Mouse (Mus musculus) heart, embryonic 11.5 days (tissue): Measurements from ENCODE around the gene Fam204a. TPM values are rescaled to one million over a fixed set of nuclear protein-coding genes. Genes with fewer than 3 reads are reported as not detected.

Experiments
- ATAC-seq: fragments of 200-750 bp; cut with Nextera tagmentation; replicated peaks from 2 replicates; pipeline ENCODE4 v1.8.0; 2017; ENCODE audit warnings: moderate library complexity; ENCODE audit not compliant: insufficient number of reproducible peaks, low FRiP score, low TSS enrichment
- H3K27ac ChIP-seq: fragments of 300-500 bp; sonication (generic); 2 replicates; pipeline ENCODE4 v1.5.1; 2014; ENCODE audit warnings: mild to moderate bottlenecking, low read depth, low read length
- H3K27me3 ChIP-seq: fragments of 300-500 bp; sonication (generic); 2 replicates; pipeline ENCODE4 v1.6.1; 2014; ENCODE audit warnings: mild to moderate bottlenecking, low read length, mixed read lengths; ENCODE audit not compliant: control insufficient read depth, insufficient read depth
- H3K36me3 ChIP-seq: fragments of 300-500 bp; sonication (generic); 2 replicates; pipeline ENCODE4 v1.6.1; 2014; ENCODE audit warnings: mild to moderate bottlenecking, low read length, moderate library complexity, mixed read lengths; ENCODE audit not compliant: control insufficient read depth, insufficient read depth
- H3K4me1 ChIP-seq: fragments of 300-500 bp; sonication (generic); 2 replicates; pipeline ENCODE4 v1.6.1; 2014; ENCODE audit warnings: low read length; ENCODE audit not compliant: control insufficient read depth, insufficient read depth
- H3K4me2 ChIP-seq: fragments of 300-500 bp; sonication (generic); 2 replicates; pipeline ENCODE4 v1.6.1; 2014; ENCODE audit warnings: mild to moderate bottlenecking, moderate library complexity
- H3K4me3 ChIP-seq: fragments of 300-500 bp; sonication (generic); 2 replicates; pipeline ENCODE4 v1.5.1; 2014; ENCODE audit warnings: low read depth, low read length
- H3K9ac ChIP-seq: fragments of 300-500 bp; sonication (generic); 2 replicates; pipeline ENCODE4 v1.6.1; 2014; ENCODE audit warnings: mild to moderate bottlenecking, low read depth, low read length, moderate library complexity
- H3K9me3 ChIP-seq: fragments of 300-500 bp; sonication (generic); replicated peaks from 2 replicates; pipeline ENCODE4 v1.6.1; 2016; ENCODE audit warnings: low read length; ENCODE audit not compliant: control insufficient read depth
- WGBS: fragments of 180-500 bp; shearing (Covaris S2); extraction: QIAGEN DNeasy Blood & Tissue Kit; methylation state at CpG from one replicate; pipeline ENCODE4 v1.1.7; 2014; ENCODE audit not compliant: insufficient replicate concordance; 5-methylcytosine and 5-hydroxymethylcytosine counted together
- polyA plus RNA-seq: library from polyadenylated mRNA; unstranded; fragments of >200 nt; fragmentation: Nextera tagmentation; extraction: Ambion mirVana; gene quantifications from 2 replicates; pipeline ENCODE4 v1.2.1, GENCODE M21; 2014

The Fam204a gene
- polyA plus RNA-seq, 1 experiment from 2014 or later = 41.4 TPM

DNA sequence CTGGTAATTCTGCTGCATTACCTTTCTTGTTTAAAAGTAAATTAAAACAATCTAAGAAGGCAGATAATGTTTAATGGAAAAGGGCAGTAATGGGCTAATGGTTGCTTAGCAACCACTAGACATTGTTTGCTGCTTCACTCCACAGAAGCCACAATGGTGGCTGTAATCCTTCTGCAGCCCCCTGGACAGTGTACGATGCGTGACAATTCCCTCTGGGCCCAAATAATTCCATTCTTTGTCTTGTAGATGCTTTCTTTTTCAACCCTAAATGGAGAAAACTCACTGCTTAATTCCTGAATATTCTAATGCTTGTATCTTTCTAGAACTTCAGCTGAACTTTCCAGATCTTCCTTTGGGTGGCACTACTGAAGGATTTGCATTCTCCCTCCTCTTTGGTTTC, 37.3 kb downstream of the Fam204a start:
- 74% methylated on average over 2 of the region's 2 CpGs for WGBS
- H3K4me3 ChIP-seq = no peak overlapping the region
- H3K9ac ChIP-seq = no peak overlapping the region
- no peaks in the 10 kb centered on the region for H3K27me3 ChIP-seq
- H3K27ac ChIP-seq = no peak overlapping the region
- H3K36me3 ChIP-seq = no peaks in the 10 kb centered on the region
- no peaks in the 10 kb centered on the region for H3K9me3 ChIP-seq
- no peaks in the 10 kb centered on the region for H3K4me1 ChIP-seq
- ATAC-seq = no peak
- H3K4me2 ChIP-seq = no peak overlapping the region

DNA sequence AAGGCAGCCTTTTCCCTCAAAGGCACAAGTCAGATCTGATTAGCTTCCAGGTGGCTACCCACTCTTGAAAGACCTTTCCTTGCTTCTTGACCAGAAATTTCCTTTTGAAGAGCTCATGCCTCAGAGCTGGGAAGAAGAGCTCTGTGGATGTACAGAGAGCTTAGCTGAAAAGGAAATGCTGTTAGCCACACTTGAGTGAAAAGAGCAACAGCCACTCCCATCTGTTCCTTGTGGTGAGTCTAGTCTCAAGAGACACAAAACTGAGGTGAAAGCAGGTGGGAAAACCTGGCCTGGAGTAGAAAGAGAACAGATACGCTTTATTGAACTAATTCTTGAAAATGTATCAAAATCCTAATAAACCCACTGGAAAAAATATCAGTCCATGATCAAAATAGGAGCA, 43.6 kb downstream of the Fam204a start:
- H3K4me1 ChIP-seq = no peaks in the 10 kb centered on the region
- H3K36me3 ChIP-seq = no peaks in the 10 kb centered on the region
- H3K4me2 ChIP-seq = no peak overlapping the region
- no peak for ATAC-seq
- H3K9me3 ChIP-seq = no peaks in the 10 kb centered on the region
- WGBS = 89% methylated on average over 1 of the region's 1 CpGs
- no peak overlapping the region for H3K9ac ChIP-seq
- H3K27me3 ChIP-seq = no peaks in the 10 kb centered on the region
- H3K4me3 ChIP-seq = no peak overlapping the region
- H3K27ac ChIP-seq = no peak overlapping the region

DNA sequence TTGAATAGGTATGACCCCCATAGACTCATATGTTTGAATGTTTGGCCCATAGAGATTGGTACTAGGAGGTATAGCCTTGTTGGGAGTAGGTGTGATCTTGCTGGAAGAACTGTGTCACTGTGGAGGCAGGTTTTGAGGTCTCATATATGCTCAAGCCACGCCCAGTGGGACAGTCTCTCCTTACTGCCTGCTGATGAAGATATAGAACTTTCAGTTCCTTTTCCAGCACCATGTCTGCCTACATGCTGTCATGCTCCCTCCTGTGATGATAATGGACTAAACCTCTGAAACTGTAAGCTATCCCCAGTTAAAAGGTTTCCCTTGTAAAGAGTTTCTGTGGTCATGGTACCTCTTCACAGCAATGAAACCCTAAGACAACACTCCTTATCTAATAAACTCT, 44.3 kb downstream of the Fam204a start:
- no peak for ATAC-seq
- H3K36me3 ChIP-seq = no peaks in the 10 kb centered on the region
- no peak overlapping the region for H3K9ac ChIP-seq
- H3K27ac ChIP-seq = no peak overlapping the region
- whole genome bisulfite sequencing = 84% methylated on average over 1 of the region's 1 CpGs
- no peaks in the 10 kb centered on the region for H3K9me3 ChIP-seq
- no peak overlapping the region for H3K4me2 ChIP-seq
- no peaks in the 10 kb centered on the region for H3K27me3 ChIP-seq
- H3K4me3 ChIP-seq = no peak overlapping the region
- H3K4me1 ChIP-seq = no peaks in the 10 kb centered on the region

DNA sequence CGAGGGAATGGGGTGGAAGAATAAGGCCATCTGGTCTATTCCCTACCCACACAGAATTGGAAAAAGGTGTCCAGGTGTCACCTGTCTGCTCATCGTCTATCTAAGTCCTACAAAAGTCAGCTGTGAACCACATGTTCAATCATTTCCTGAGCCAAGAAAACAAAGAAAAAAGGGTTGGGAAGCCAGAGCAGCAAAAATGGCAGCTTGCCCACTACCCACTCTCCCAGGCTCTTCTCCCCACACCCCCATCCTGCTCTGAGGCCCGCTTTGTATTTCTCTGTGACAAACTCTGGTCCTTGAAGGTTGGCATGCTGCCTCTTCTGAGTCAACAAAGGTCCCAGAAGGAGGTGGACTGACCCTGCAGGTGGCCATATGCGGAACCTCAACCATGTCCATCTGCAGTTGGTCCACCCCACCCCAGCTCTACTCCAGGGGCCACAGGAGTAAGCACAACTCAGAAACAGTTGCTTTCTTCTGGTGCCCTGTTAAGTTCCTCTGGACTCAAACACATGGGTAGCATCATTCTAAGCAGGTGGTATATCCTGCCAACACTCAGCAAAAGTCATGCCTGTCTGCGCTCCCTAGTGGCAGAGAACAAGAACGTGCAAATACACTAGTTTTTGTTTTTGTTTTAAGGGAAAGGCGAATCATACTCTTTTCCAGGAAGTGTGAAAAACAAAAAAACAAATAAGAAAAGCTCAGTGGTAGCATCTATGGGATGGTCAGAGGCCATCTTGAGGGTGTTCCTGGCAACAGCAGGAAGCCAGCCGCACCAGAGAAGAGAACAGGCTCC, 47.5 kb downstream of the Fam204a start:
- no peak for ATAC-seq
- Histone ChIP-seq H3K27ac (no peak overlapping the region), H3K4me2 (no peak overlapping the region), H3K9ac (no peak overlapping the region), H3K36me3 (no peaks in the 10 kb centered on the region), H3K9me3 (no peaks in the 10 kb centered on the region), H3K4me1 (no peaks in the 10 kb centered on the region), H3K4me3 (no peak overlapping the region), H3K27me3 (no peaks in the 10 kb centered on the region)
- WGBS = 81% methylated on average over 8 of the region's 8 CpGs

DNA sequence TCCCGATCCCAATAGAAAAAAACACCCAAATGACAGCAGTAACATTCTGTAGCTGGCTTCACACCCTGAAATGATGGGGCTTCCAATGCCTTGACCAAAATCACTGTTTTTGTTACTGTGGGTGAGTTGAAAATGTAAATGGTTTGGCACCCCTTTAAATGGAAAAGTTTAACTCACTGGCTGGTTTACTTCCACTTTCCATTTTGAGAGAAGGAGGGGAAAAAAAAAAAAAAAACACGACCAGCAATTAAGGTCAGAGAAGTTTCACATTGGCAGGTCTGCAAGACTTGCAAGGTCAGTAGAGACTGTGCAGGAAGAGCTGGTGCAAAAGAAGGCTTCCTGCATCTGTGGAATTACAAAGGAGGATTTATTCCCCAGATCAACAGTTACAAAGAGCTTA, 61.1 kb downstream of the Fam204a start:
- Histone ChIP-seq H3K9me3 (no peaks in the 10 kb centered on the region), H3K27ac (no peak overlapping the region), H3K9ac (no peak overlapping the region), H3K27me3 (no peaks in the 10 kb centered on the region), H3K36me3 (no peaks in the 10 kb centered on the region), H3K4me2 (no peak overlapping the region), H3K4me3 (no peak overlapping the region), H3K4me1 (no peaks in the 10 kb centered on the region)
- ATAC-seq = no peak
- WGBS = 40% methylated on average over 2 of the region's 2 CpGs

DNA sequence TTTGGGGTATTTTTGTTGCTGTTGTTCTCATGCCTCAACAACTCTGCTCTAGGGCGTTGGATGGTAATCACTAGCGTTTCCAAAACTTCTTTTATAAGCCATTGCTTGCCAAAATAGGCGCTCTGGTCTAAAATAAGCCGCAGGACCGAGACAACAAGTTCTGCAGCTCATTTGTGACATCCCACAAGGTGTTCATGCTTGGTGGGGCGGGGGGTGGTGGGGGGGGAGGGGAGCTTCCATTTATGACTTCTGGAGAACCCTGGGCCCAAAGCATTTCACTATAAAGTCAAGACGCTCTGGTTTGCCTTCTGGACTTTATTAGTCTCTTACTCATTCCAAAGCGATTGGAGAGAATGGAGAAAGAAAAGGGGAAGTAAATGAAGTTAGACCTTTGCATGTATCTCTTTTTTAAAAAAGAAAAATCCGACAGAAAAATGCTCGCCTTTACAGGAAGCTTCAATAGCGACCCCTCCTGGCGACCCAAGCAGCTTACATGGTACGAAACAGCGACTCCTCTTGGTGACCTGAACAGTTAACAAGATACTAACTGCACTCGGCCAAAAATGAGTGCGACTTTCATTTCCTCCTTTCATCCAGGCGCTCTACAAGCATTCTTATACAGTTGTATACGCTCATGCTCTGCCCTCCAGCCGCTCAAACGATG, 65.8 kb downstream of the Fam204a start:
- H3K27ac ChIP-seq = no peak overlapping the region
- H3K9me3 ChIP-seq = no peaks in the 10 kb centered on the region
- no peaks in the 10 kb centered on the region for H3K36me3 ChIP-seq
- H3K27me3 ChIP-seq = no peaks in the 10 kb centered on the region
- ATAC-seq = no peak
- H3K4me2 ChIP-seq = peak overlapping the region; percentile 46
- no peak overlapping the region for H3K4me3 ChIP-seq
- 13% methylated on average over 20 of the region's 20 CpGs for WGBS
- H3K9ac ChIP-seq = no peak overlapping the region
- no peaks in the 10 kb centered on the region for H3K4me1 ChIP-seq

DNA sequence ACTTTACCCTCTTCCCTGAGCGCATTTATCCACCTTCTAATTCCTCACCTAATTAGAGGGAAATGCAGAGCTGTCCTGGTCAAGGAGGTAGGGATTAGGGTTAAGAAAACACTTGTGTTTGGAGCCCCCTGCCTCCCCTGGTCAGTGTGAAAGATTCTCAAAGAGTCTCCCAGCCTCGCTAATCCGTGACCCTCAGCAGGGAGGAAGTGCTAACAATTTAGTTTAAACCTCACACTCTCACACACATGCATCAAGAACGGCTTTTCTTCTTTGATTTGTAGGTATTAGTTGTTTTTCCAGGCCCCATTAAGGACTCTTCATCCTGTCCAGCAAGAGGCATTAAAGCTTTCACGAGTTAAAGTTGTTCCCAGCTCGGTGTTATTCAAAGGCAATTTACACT, 66.7 kb downstream of the Fam204a start:
- H3K9ac ChIP-seq = no peak overlapping the region
- no peaks in the 10 kb centered on the region for H3K27me3 ChIP-seq
- no peaks in the 10 kb centered on the region for H3K4me1 ChIP-seq
- no peak overlapping the region for H3K27ac ChIP-seq
- no peak for ATAC-seq
- H3K9me3 ChIP-seq = no peaks in the 10 kb centered on the region
- no peaks in the 10 kb centered on the region for H3K36me3 ChIP-seq
- 20% methylated on average over 6 of the region's 6 CpGs for WGBS
- H3K4me2 ChIP-seq = no peak overlapping the region
- H3K4me3 ChIP-seq = no peak overlapping the region

DNA sequence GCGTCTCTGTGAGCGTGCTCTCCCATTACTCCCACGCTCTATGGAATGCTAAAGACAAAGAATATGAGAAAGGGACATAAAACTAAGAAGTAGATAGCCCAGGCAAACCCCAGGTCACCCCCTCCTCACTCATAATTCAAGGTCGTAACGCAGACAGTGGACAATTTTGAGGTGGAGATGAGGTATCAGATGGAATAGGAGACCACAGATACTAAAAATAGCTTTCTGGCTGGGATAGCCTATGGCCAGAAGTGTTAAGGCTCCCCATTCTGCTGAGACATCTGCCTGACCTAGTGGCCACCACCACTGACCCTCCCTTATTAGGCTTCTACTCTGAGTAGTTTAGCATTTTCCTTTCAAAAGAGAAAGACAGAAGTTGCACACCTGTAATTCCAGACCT, 71.2 kb downstream of the Fam204a start:
- Histone ChIP-seq H3K4me3 (no peak overlapping the region), H3K27ac (no peak overlapping the region), H3K4me1 (no peaks in the 10 kb centered on the region), H3K9ac (no peak overlapping the region), H3K36me3 (no peaks in the 10 kb centered on the region), H3K27me3 (no peaks in the 10 kb centered on the region), H3K9me3 (no peaks in the 10 kb centered on the region), H3K4me2 (no peak overlapping the region)
- 82% methylated on average over 5 of the region's 5 CpGs for WGBS
- no peak for ATAC-seq

DNA sequence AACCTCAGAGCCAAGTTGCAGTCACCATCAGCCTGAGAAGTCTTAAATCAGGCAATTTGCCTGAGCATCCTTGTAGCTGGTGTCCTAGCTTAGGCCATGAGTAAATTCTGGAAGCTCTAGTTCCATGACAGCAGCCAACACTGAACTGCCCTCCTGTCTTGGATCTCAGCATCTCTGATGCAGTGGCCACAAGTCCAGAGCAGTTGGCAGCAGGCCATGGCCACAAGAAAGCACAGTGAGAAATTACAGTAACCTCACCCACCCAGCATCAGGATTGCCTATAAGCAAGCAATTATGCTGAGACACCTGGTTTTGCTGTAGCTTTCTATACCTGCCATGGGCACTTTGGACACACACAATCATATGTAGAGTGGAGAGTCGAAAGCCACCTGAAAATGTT, 73.4 kb downstream of the Fam204a start:
- H3K4me3 ChIP-seq = no peak overlapping the region
- no peaks in the 10 kb centered on the region for H3K36me3 ChIP-seq
- no peaks in the 10 kb centered on the region for H3K9me3 ChIP-seq
- ATAC-seq = no peak
- H3K27me3 ChIP-seq = 0 out of 2 replicates have a peak, but pooled peaks cover 6% of the 10 kb centered on the region
- no peak overlapping the region for H3K9ac ChIP-seq
- no peaks in the 10 kb centered on the region for H3K4me1 ChIP-seq
- H3K4me2 ChIP-seq = no peak overlapping the region
- H3K27ac ChIP-seq = no peak overlapping the region
- 84% methylated on average over 1 of the region's 1 CpGs for WGBS
